Mouse (Mus musculus) left cerebral cortex, adult 2 months (tissue): Measurements from ENCODE around the gene 6030445D17Rik. TPM values are rescaled to one million over a fixed set of nuclear protein-coding genes. Genes with fewer than 3 reads are reported as not detected.

ENCODE experiments used
- DNase-seq, 2 experiments: peaks; one replicate each; pipeline ENCODE4 v3.0.0; 2021 to 2022; ENCODE audit warnings: low spot score in 2 of 2, mixed read lengths in 1 of 2; ENCODE audit errors: extremely low spot score in 1 of 2
- H3K27ac ChIP-seq: fragments of 200-600 bp; 2 replicates; pipeline ENCODE4 v1.8.1; 2022
- H3K4me3 ChIP-seq: fragments of 200-600 bp; 2 replicates; pipeline ENCODE4 v1.8.1; 2022
- CTCF ChIP-seq: fragments of 200-600 bp; IDR thresholded peaks from 2 replicates; pipeline ENCODE4 v1.8.1; 2022; ENCODE audit warnings: antibody characterized with exemption, mild to moderate bottlenecking, moderate library complexity
- intact Hi-C: fragments of 180-260 bp; cut with DNase I; formaldehyde crosslinking; loops from one replicate; pipeline ENCODE4 v1.15.1; 2025
- total RNA-seq, 2 experiments: library from RNA; stranded (reverse); gene quantifications; 2 replicates each; pipeline ENCODE4 v1.2.3; 2021

Gene 6030445D17Rik
- total RNA-seq, 2 experiments from 2014 or later: 0.32 to 0.51 TPM

DNA sequence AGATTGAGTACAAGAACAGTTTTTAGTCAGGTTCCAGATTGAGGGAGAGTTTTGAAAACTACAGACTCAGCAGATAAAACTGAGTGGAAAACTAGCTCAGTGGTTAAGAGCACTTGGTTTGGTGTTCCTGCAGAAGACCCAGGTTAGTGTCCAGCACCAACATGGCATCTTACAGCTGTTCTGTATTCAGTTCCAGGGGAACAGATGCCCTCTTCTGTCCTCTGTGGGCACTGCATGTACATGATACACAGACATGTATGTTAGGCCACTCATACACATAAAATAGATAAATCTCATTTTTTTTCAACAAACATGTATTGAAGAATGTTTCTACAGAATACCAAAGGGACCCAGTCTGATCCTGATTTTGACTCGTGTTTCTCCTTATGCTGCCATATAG is 47.8 kb downstream of the 6030445D17Rik start:
- no peak for DNase-seq
- TF ChIP-seq CTCF: peak; percentile 45
- Histone ChIP-seq H3K27ac (no peak overlapping the region), H3K4me3 (no peak overlapping the region)
- intact Hi-C loops: no loop called here

DNA sequence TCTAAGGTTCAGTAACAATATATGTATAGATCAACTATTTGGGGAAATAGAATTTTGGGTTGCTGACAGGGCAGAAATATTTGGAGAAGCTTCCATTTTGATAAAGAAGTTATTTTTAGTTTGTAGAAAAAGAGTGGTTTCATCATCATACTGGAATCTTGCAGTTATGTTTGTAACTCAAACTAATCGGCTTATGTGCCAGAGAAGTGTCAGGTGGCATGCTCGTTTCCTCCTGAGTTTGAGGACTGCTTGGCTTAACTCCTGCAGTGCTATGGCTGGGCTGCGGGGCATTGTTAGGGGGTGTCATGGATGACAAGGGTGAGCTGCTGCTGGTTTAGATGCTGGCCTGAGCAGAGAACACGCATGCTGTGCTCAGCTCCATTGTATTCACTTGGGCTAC is 49.7 kb downstream of the 6030445D17Rik start:
- intact Hi-C loops: no loop called here
- no peak overlapping the region for H3K27ac ChIP-seq
- H3K4me3 ChIP-seq: no peak overlapping the region
- no peak for TF ChIP-seq CTCF
- DNase-seq: no peak

DNA sequence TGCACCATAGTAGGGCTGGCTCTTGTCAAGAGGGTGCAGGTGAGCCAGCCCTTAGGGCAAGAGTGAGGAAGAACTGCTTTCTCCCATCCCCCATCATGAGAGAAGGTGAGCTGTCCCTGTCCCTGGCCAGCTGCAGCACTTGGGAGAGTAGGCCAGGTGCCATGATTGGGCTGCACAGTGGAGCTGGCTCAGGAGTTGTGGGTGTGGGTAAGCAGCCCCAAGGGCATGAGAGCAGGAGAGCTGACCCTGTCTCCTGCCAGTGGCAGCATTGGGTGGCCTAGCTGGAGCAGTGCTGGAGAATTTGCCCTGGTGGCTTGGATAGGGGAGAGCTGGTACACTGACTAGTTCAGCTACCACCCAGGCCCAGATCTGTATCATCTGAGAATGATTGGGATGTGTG is 50.9 kb downstream of the 6030445D17Rik start:
- intact Hi-C loops: no loop called here
- TF ChIP-seq CTCF: no peak
- no peak for DNase-seq
- H3K4me3 ChIP-seq: no peak overlapping the region
- H3K27ac ChIP-seq: no peak overlapping the region

Other genes starting within 250 kb of the 6030445D17Rik start
- under 1 TPM; 0.68 to 0.93 TPM for gene Tcea3, start 214.5 kb upstream of the 6030445D17Rik start, total RNA-seq
- gene Zfp46, start 177.6 kb upstream of the 6030445D17Rik start, total RNA-seq: 10 to 100 TPM; 53.5 to 54.9 TPM
- 10 to 100 TPM; 76.4 to 79.1 TPM for gene Hnrnpr, start 151.3 kb upstream of the 6030445D17Rik start, total RNA-seq
- gene Htr1d, start 38.7 kb upstream of the 6030445D17Rik start, total RNA-seq: 1 to 10 TPM; 5.7 to 6.0 TPM
- 10 to 100 TPM; 82.0 to 88.2 TPM for gene Luzp1, start 7.5 kb downstream of the 6030445D17Rik start, total RNA-seq
- gene Kdm1a, start 140.5 kb downstream of the 6030445D17Rik start, total RNA-seq: 10 to 100 TPM; 86.7 to 91.7 TPM
- not detected for gene Tex46, start 148.2 kb downstream of the 6030445D17Rik start, total RNA-seq
- gene Lactbl1, start 160.4 kb downstream of the 6030445D17Rik start, total RNA-seq: under 1 TPM in 1 of 2 experiments, not detected in 1; 0.12 TPM